Mouse (Mus musculus) myocyte (in vitro differentiated cells): ENCODE data around the gene Smpd3.

Experiments
- CEBPB ChIP-seq: IDR thresholded peaks from 2 replicates; pipeline ENCODE4 v1.6.1; 2011; ENCODE audit warnings: mild to moderate bottlenecking, moderate library complexity; ENCODE audit not compliant: poor library complexity, insufficient read depth, severe bottlenecking
- E2F4 ChIP-seq: IDR thresholded peaks from one replicate; pipeline ENCODE4 v1.6.1; 2011; ENCODE audit warnings: mild to moderate bottlenecking, control low read depth, moderate library complexity; ENCODE audit not compliant: insufficient read depth
- MAX ChIP-seq: IDR thresholded peaks from one replicate; pipeline ENCODE4 v1.6.1; 2011; ENCODE audit warnings: low read depth, mild to moderate bottlenecking, control low read depth
- MYOD1 ChIP-seq, 3 experiments: IDR thresholded peaks; one replicate each; pipeline ENCODE4 v1.6.1; 2011; ENCODE audit warnings: control low read depth in 2 of 3, low read depth in 2 of 3, mild to moderate bottlenecking in 2 of 3, moderate library complexity in 1 of 3; ENCODE audit not compliant: insufficient read length in 2 of 3, control insufficient read depth in 1 of 3
- MYOG ChIP-seq, 3 experiments: IDR thresholded peaks; one replicate each; pipeline ENCODE4 v1.6.1; 2011; ENCODE audit warnings: control low read depth in 2 of 3, low read depth in 2 of 3, mild to moderate bottlenecking in 2 of 3; ENCODE audit not compliant: insufficient read length in 2 of 3, control insufficient read depth in 1 of 3, insufficient read depth in 1 of 3
- POLR2A ChIP-seq: IDR thresholded peaks from one replicate; pipeline ENCODE4 v1.6.1; 2011; ENCODE audit warnings: low read depth, mild to moderate bottlenecking, control low read depth, moderate library complexity; ENCODE audit not compliant: insufficient read length
- POLR2AphosphoS2 ChIP-seq: IDR thresholded peaks from one replicate; pipeline ENCODE4 v1.6.1; 2011; ENCODE audit warnings: low read depth, control low read depth; ENCODE audit not compliant: insufficient read length
- REST ChIP-seq: IDR thresholded peaks from one replicate; pipeline ENCODE4 v1.6.1; 2011; ENCODE audit warnings: mild to moderate bottlenecking, control low read depth, moderate library complexity; ENCODE audit not compliant: insufficient read depth, insufficient read length
- SRF ChIP-seq: IDR thresholded peaks from one replicate; pipeline ENCODE4 v1.6.1; 2011; ENCODE audit warnings: low read depth; ENCODE audit not compliant: control insufficient read depth, insufficient read length
- TCF12 ChIP-seq: IDR thresholded peaks from one replicate; pipeline ENCODE4 v1.6.1; 2011; ENCODE audit warnings: mild to moderate bottlenecking, control low read depth; ENCODE audit not compliant: poor library complexity, insufficient read depth, severe bottlenecking
- TCF3 ChIP-seq: IDR thresholded peaks from one replicate; pipeline ENCODE4 v1.6.1; 2011; ENCODE audit warnings: low read depth, control low read depth; ENCODE audit not compliant: insufficient read length
- USF1 ChIP-seq: IDR thresholded peaks from one replicate; pipeline ENCODE4 v1.6.1; 2011; ENCODE audit warnings: low read depth, mild to moderate bottlenecking, control low read depth, moderate library complexity

- TF ChIP-seq REST = no peak
- TF ChIP-seq POLR2A = no peak
- no peak for TF ChIP-seq USF1
- no peak for TF ChIP-seq TCF3
- TF ChIP-seq MAX = no peak
- TF ChIP-seq SRF = no peak
- no peak for TF ChIP-seq TCF12
- no peak for TF ChIP-seq MYOG (IDR thresholded peaks at IDR 0.05; ENCODE audit: control insufficient read depth in 1 of 3, insufficient read depth in 1 of 3, insufficient read length in 2 of 3, low read depth in 2 of 3)
- no peak for TF ChIP-seq CEBPB
- no peak for TF ChIP-seq E2F4
- TF ChIP-seq MYOD1 (IDR thresholded peaks at IDR 0.05; ENCODE audit: control insufficient read depth in 1 of 3, insufficient read length in 2 of 3, low read depth in 2 of 3) = no peak
- TF ChIP-seq POLR2AphosphoS2 = no peak
Observed at GRCm38 (mm10) chr8:106213959-106214358, 123.8 kb downstream of the Smpd3 start.
